Mouse (Mus musculus) frontal cortex, postnatal 14 days (tissue): ENCODE results near the gene Rab21.

Experiments
- DNase-seq, 2 experiments: peaks; one replicate each; pipeline ENCODE4 v3.0.0; 2022; ENCODE audit warnings: low spot score in 2 of 2

Rab21 gene

DNA sequence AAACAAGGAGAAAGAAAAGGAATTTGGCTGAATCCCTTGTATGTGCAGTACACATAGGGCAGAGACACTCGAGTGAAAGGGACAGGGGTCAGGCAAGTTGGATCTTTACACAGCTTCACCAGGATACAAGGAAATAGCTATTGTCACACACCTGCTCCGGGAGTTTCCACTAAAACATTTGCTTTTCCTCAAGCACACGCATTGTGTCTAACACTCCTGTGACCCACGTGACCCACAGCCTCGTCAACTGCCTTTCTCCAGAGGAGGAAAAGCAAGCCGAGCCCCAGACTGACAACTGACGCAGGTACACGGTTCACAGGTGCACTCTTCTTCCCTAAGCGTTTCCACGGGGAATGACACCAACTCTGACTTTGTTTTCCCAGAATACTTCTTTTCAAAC, 31.2 kb downstream of the Rab21 start:
- no peak for DNase-seq

DNA sequence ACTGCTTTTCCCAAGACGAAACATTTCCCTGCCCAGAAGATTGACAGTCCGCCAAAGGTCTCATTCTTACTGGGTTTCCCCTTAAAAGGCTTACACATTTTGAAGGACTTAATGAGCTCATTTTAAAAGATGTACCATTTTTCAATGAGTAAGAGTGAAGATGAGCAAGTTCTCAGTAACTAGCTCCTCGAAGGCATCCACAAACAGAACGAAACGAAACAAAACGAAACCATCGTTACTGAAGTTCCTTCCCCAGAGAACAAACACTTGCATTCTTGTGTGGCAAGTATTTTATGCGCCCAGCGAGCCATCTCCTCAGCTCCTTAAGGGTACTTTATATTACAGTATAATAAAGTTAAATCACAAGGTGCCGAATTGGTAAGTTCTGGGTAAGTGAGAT, 34.0 kb downstream of the Rab21 start:
- DNase-seq, result no peak

DNA sequence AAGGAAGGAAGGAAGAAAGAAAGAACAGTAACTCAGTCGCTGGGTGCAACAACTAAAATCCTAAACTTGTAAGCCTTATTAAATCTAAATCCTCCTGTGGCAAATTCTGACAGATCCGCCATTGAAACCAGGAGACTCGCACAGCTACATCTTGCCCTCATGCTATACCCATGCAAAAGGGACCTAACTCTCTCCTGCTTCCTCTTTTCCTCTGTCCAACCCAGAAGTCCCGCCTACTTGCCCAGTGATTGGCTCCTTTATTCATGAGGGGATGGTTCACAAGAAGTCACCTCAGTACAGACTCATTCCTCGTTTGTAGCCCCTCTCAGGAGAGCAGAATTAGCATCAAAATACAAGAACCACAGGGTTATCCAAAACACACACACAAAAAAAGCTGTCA, 43.7 kb downstream of the Rab21 start:
- DNase-seq, result no peak

DNA sequence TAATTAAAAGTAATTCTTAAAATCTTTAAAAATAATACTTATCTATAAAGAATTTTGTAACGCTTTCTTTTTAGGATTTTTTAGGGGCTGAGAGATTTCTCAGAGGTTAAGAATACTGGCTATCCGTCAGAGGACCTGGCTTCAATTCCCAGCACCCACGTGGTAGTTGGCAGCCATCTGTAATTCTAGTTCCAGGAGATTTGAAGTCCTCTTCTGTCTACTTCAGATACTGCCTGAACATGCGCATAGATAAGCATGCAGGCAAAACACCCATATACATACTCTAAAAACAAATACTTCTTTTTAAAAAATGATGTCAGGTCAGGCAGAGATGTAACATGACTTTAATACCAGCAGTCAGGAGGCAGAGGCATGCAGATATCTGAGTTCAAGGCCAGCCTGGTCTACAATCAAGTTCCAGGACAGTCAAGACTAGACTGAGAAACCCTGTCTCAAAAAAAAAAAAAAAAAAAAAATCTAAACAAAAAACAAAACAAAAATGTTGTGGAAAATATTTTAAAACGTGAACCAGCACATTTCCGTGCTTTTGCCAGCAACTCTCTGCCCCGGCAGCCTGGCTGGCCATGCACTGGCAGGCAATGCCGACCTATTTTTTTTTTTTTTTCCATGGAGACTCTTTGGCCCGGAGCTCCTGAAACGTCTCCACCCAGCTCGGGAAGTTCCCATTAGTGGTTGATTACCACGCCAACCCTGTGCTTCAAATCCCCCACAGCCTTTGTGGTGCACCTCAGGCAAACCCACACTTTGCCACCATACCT, 44.6 kb downstream of the Rab21 start:
- no peak for DNase-seq

DNA sequence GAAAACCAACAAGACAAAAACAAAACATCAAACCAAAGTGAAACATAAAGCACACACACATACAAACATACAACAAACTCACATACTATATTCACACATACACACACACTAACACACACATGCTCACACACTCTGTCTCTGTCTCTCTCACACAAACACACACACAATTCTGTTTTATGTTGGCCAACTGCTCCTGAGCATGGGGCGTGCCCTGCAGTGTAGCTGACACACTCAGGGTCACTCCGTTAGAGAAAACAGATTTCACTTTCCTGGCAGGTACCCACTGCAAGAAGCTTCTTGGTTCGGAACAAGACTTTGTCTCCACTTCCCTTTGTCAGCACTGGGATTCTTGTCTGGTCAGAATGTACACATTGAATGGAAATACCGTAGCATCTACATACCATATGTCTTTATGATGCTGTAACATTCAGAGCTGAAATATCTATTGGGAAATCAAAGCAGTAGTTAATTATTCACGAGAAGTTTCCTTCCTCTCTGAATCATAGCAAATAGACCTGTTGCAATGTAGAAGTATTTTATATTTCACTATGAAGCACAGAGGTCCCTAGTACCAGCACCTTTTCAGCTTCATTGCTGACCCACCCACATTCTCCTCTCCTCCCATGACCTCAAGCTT, 52.4 kb downstream of the Rab21 start:
- no peak for DNase-seq

DNA sequence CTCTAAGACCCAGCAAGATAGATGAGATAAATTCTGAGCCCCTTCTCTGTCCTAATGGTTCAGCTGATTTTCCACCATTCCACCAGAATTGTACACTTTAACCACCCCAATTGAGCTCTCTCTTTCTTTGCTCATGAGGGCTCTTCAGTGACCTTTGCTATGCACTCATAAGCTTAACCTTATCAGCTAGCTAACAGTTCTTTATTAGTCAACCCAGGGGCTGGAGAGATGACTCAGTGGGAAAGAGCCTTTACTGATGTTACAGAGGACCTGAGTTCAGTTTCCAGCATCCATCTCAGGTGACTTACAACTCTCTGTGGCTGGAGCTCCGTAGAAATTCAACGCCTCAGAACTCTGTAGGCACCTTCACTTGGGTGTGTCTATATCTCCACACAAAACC, 53.1 kb downstream of the Rab21 start:
- no peak for DNase-seq

DNA sequence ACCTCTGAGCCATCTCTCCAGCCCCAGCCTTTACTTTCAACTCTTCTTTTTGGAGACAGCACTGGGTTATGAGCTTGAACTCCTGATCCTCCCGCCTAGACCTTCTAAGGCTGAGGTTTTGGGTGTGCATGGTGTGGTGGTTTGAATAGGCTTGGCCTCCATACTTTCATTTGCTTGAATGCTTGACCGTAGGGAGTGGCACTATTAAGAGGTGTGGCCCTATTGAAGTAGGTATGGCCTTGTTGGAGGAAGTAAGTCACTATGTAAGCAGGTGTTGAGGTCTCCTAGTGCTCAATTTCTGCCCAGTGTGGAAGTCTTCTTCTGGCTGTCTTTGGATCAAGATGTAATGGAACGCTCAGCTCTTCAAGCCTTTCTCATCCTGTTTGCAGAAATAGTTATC, 54.0 kb downstream of the Rab21 start:
- DNase-seq, result no peak

DNA sequence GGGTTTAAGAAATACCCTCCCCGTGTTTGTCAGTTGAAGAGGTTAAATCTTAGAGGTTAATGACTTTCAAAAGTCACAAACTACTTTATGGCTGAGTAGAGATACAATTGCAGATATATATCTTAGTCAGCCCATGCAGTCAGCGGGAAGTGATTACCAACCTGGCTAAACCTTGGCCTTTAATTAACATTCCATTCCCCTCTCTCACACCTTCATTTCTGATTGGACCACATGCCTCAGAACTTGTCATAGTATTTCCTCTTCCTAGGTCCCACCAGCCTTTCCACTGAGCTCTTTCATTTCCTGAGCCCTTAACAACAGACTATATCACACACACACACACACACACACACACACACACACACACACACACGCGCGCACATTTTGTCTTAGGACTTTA, 59.2 kb downstream of the Rab21 start:
- DNase-seq, result no peak

DNA sequence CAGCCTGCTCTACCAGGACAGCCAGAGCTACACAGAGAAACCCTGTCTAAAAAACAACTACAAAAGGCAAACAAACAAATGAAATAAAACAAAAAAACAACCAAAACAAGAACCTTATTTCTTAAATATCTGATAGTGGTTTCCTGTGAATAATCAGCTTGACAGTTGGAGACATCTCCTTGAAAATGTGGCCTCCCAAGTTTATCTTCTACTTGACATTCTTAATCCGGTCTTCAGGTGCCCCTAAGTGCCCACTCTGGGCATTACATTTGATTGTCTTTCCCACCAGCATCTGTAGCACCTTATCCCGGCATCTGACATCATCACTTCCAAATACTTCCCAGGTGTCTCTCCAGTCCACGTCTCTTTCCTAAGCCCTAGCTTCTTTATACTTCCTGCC, 61.9 kb downstream of the Rab21 start:
- DNase-seq, result no peak

DNA sequence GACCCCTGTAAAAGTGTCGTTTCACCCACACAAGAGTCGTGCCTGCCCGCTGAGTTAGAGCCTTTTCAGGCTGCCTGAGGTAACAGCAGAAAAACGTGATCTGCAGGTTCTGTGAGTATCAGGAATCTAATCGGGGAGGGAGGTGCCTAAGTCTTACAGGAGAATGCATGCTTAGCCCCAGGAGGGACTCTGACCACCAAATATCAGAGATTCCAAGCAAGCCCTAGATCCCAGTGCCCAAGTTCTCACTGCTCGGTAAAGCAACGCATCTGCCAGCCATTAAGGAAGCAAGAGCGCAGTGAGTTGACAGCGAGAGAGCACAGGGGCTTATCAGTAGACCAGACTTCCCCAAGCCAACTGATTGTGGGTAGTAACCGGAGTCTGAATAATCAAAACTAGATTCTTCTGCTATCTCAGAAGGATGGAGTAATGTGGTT, 63.1 kb downstream of the Rab21 start:
- DNase-seq, result no peak

DNA sequence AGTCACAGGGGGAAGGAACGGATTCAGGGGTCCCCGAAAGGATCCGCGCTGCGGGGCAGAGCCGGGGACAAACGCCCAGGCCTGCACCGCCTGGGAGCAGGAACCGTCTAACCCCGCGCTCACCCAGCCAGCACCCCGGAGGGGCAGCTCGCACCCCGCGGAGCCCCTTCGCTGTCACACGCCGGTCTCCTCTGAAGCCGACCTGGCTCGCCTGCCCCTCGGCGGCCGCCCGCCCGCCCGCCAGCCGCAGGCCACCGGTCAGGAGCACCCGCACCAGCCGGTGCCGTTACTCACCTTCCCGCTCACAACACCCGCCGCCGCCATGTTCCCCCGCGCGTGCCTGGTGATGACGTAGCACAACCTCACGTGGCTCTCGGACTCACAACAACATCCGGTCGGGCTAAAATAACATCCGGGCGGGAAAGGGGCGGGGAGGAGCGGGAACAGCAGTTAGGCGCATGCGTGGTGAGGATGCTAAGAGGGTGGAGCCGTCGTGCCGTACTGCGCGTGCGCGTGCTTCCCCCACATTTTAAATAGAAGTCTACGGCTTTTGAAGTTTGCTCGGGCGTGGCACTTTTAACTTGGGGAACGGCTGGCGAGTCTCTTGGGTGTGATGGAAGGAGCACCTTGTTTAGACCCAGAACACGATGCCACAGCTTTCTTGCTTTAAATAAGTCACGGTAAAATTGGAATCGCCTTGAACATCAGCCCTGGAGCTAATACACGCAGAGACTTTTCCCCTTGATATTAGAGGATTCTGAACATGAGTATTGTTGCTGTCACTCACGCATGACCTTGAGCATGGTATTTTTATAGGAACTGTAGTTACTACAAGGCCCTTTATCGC, 64.1 kb downstream of the Rab21 start, which contains the start of gene Tbc1d15:
Gene Tbc1d15 (minus strand): TSS at position 380 of the 847 bp plus-strand sequence.
- peak; percentile 96 to 98 for DNase-seq

DNA sequence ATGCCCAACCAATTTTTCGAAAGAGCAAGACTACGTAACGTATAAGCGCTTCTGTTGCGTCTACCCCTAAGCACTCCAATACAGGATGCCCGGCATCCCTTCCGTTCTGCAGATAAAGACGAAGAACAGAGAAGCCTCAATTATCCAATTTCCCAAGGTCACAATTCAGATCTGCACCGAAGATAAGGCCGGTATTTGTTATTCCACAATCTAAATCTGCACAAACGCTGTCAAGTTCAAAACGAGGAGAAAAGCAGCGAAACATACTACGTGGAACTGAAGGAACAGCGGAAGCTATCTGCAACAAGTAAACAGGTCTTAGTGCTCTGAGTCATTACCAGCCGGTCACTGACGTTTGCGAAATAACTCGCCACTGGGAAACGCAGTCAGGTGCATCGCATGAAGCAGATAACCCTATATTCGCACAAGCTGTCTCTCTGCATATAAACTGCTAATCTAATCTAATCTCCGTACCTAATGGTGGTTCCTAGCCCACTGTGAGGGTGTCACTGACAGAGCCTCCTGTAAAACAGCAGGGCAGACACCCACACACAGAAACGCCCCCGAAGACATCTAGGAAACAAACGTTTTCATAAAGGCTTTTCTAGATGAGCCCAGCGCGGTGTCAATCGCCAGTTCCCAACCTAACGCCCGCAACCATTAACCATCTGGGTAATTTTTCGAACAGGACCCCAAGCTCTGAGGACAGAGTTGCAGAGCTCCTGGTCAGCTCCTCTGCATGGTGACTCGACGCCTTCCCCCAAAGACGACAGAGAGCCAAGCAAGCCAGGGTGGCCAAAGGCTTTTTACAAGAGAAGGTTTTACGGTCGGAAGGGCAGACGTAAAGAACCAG, 64.9 kb downstream of the Rab21 start:
- DNase-seq, result no peak

DNA sequence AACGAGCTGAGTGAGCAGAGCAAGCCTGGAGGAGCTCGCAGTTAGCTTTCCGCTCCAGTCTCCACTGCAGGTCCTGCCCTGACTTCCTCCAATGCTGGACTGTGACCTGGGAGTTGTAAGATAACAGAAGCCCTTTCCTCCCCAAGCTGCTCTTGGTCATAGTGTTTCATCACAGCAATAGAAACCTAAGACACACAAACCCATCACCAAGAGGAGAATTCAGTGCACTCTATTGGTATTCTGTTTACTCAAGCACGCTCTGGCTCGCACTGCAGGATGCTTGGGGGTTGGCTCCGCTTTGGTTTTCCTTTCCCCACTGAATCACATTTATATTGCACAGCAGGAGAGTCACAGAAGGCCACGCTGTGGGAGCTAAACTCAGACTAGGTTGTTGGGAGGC, 67.4 kb downstream of the Rab21 start:
- DNase-seq, result no peak

DNA sequence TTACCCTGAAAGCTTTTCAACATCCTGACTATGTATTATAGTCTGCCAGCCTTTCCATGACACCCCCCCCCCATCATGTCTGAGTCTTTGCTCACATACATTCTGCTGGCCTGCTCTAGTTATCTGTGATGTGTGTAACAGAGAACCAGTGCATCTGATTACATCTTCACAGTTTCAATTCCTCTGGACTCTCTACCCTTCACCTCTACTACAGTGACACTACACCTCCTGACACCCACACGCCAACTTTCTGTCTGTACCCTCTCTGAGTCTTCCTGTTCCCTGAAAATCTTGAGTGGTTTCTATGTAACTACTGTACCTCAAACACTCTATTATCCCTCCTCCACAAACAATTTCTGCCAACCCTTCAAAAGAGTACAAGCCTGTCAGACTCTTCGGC, 69.9 kb downstream of the Rab21 start:
- DNase-seq, result no peak

DNA sequence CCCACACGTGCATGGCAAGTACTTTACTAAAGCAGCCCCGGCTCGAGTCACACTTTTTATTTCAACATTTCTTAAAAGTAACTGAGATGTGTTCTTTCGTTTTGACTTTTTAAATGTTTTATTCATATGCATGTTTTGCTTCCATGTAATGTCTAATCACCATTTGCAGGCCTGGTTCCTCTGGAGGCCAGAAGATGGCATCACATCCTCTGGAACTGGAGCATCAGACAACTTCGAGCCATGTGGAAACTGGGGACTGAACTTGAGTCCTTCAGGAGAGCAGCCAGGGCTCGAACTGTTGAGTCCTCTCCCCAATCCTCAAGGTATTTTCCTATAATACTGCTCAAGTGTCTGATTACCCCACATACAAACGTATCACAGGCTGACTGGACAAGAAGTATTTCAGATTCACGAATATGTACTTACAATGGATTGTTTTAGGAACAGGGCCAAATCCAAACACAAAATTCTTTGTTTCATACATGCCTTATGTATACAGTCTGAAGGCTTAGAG, 74.3 kb downstream of the Rab21 start:
- no peak for DNase-seq

DNA sequence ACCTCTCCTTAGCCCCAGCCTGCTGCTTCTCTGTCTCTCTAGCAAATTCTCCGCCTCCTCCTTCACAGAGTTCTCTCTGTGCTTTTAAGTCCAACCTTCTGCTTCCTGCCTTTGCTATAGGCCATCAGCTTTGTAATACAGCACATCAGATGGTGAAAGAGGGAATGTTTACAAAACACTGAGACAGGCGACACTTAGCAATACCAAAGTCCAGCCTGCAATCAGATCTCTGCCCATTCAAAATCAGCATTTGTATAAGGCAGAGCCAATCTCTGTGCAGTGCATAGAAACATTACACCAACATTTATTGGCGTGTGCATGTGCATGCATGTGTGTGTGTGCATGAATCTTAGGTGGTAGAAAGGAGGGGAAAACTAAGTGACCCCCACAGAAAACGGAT, 77.5 kb downstream of the Rab21 start:
- DNase-seq, result no peak
